Mouse (Mus musculus): Measurements from ENCODE around the gene Rab3gap1. TPM values are rescaled to one million over a fixed set of nuclear protein-coding genes. Genes with fewer than 3 reads are reported as not detected.

The Rab3gap1 gene
- 48.1 to 66.4 TPM (median 49.2 TPM) in 3 replicates for total RNA-seq (2017)

GRCm38 (mm10) chr1:127868300-127869261 lies at the start of gene Rab3gap1:
TSS of gene Rab3gap1 (plus strand) at chr1:127868773.
- ATAC-seq (replicated peaks; ENCODE audit: insufficient number of reproducible peaks, low FRiP score, low TSS enrichment, poor library complexity, severe bottlenecking), result peak; percentile 99

- ATAC-seq (replicated peaks; ENCODE audit: insufficient number of reproducible peaks, low FRiP score, low TSS enrichment, poor library complexity, severe bottlenecking), result no peak
These were observed 41.2 kb upstream of the Rab3gap1 start for GRCm38 (mm10) chr1:127827325-127827724.

- no peak; the same call in 1 of the 2 replicates for ATAC-seq (replicated peaks; ENCODE audit: insufficient number of reproducible peaks, low FRiP score, low TSS enrichment, poor library complexity, severe bottlenecking)
These were observed 38.2 kb upstream of the Rab3gap1 start for GRCm38 (mm10) chr1:127830215-127830921.

GRCm38 (mm10) chr1:127833714-127834113 lies 34.9 kb upstream of the Rab3gap1 start:
- no peak for ATAC-seq (replicated peaks; ENCODE audit: insufficient number of reproducible peaks, low FRiP score, low TSS enrichment, poor library complexity, severe bottlenecking)

DNA sequence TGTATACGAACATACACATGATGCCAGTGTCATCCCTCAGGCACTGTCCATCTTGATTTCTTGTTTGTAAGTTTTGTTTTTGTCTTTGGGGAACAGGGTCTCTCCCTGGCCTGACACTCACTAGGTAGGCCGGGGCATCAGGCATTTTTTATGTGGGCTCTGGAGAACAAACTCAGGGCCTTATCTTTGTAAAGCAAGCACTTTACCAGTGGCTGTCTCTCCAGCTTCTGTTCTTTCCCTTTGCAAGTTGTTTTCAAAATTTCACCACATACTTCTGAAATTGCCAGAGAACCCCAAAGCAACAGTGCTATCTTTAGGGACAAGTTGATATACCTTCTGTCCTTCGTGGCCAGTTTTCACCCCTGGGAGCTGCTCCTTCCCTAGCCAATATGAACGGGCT lies 34.4 kb upstream of the Rab3gap1 start:
- no peak for ATAC-seq (replicated peaks; ENCODE audit: insufficient number of reproducible peaks, low FRiP score, low TSS enrichment, poor library complexity, severe bottlenecking)

- ATAC-seq (replicated peaks; ENCODE audit: insufficient number of reproducible peaks, low FRiP score, low TSS enrichment, poor library complexity, severe bottlenecking), result no peak
These were observed 32.0 kb upstream of the Rab3gap1 start for GRCm38 (mm10) chr1:127836619-127837018.

DNA sequence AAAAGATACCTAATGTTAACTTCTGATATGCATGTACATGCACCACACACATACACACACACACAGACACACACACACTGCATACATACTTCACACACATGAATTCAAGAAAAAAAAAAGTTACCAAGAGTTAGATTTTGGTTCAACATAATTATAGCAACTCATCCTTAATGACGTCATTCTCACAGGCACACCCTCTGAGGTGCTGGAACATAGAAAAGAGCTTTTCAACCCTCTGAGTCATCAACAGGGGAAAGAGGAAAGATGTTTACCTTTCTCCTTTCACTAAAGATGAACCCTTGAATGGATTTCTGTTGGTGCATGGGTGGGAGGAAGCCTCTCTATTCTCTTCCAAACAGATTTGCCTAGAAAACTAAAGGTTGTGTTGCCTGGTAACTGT lies 30.0 kb upstream of the Rab3gap1 start:
- ATAC-seq (replicated peaks; ENCODE audit: insufficient number of reproducible peaks, low FRiP score, low TSS enrichment, poor library complexity, severe bottlenecking), result no peak

- ATAC-seq (replicated peaks; ENCODE audit: insufficient number of reproducible peaks, low FRiP score, low TSS enrichment, poor library complexity, severe bottlenecking), result no peak
These were observed 23.1 kb upstream of the Rab3gap1 start for GRCm38 (mm10) chr1:127845472-127845871.

GRCm38 (mm10) chr1:127850075-127850610 lies 18.4 kb upstream of the Rab3gap1 start:
- no peak for ATAC-seq (replicated peaks; ENCODE audit: insufficient number of reproducible peaks, low FRiP score, low TSS enrichment, poor library complexity, severe bottlenecking)

- ATAC-seq (replicated peaks; ENCODE audit: insufficient number of reproducible peaks, low FRiP score, low TSS enrichment, poor library complexity, severe bottlenecking), result no peak
These were observed 13.9 kb upstream of the Rab3gap1 start, which contains the start of gene Map3k19 for GRCm38 (mm10) chr1:127854486-127855222. TSS of gene Map3k19 (minus strand) at chr1:127855031.

DNA sequence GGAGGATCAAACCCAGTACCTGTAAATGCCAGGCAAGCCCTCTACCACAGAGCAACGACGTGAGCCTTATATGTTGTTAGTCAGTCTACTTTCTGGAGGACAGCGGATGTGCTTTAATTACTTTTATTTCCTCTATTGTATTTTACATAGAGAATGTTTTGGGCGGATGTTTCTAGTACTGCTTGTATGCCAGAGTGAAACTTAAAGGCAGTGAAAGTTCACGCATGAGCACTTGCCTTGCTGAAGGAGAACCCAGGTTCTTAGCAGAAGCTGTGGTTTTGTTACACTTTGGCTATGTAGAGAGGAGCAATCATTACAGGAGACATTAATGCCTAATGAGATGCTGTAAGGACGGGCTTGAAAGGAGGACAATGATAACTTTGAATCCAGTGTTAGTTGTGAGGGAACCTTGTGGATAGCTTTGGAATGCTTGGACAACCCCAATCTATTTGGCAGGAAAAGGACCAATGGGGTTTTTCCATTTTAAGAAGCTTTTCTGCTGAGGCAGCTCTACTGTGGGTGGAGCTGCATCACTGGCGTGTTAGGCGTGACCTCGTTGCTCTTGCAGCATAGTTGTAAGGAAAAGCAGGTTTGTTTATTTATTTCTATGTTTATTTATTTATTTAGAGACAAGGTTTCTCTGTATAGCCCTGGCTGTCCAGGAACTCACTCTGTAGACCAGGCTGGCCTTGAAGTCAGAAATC lies 9.5 kb upstream of the Rab3gap1 start:
- peak; percentile 35; the same call in 1 of the 2 replicates for ATAC-seq (replicated peaks; ENCODE audit: insufficient number of reproducible peaks, low FRiP score, low TSS enrichment, poor library complexity, severe bottlenecking)

DNA sequence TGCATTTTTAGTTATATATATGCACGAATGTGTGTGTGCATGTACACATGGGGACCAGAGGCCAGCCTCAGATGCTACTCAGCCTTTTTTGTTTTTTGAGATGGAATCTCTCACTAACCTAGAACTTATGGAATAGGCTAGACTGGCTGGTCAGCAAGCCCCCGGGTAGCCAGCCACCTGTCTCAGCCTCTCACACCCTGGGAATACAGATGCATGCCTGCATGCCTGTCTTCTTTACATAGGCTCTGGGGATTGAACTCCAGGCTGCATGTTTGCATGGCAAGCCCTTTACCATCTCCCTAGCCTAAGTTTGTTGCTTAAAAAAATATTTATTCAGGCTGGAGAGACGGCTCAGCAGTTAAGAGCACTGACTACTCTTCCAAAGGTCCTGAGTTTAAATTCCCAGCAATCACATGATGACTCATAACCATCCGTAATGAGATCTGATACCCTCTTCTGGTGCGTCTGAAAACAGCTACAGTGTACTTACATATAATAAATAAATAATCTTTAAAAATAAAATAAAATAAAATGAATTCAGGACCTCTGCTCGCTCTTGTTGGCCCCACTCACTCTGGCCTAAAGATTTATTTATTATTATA lies 8.7 kb upstream of the Rab3gap1 start:
- ATAC-seq (replicated peaks; ENCODE audit: insufficient number of reproducible peaks, low FRiP score, low TSS enrichment, poor library complexity, severe bottlenecking), result no peak

- no peak for ATAC-seq (replicated peaks; ENCODE audit: insufficient number of reproducible peaks, low FRiP score, low TSS enrichment, poor library complexity, severe bottlenecking)
These were observed 8.1 kb upstream of the Rab3gap1 start for GRCm38 (mm10) chr1:127860492-127860891.

GRCm38 (mm10) chr1:127861900-127862299 lies 6.7 kb upstream of the Rab3gap1 start:
- ATAC-seq (replicated peaks; ENCODE audit: insufficient number of reproducible peaks, low FRiP score, low TSS enrichment, poor library complexity, severe bottlenecking), result no peak

DNA sequence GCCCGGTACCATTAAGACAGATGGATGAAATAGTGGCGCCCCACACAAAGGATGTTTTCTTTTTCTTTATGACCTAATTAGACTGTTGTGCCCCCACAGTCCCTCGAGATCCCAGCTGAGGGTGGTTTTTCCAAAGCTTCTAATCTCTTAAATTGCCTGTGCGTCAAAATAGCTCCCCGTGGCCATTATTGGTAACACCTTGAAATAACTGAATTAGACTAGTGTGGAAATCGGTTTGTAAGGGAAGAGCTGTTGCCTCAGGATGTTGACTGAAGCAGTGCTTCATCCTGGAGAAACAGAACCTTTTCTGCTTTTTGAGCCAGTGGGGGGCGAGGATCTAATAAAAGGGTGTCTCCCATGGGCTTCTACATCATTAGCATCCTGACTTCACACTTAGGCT lies 4.8 kb upstream of the Rab3gap1 start:
- no peak for ATAC-seq (replicated peaks; ENCODE audit: insufficient number of reproducible peaks, low FRiP score, low TSS enrichment, poor library complexity, severe bottlenecking)

DNA sequence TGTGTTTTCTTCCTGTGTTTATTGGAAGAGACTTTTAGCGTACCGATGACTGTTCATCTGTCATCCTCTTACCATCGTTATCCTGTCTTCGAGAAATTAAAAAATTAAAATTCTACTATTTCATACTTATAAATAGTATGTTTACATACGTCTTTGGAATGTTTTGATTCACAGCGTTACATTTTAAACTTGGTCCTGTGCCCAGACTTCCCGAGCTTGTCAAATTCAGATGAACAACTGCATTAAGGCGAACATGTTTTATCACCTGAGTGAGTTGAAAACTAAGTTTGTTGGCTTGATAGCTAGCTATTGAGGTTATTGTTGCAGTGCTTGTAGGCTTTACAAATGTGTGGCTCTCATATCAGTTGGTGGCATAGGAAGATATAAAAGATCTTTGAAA lies 703 bp downstream of the Rab3gap1 start:
- ATAC-seq (replicated peaks; ENCODE audit: insufficient number of reproducible peaks, low FRiP score, low TSS enrichment, poor library complexity, severe bottlenecking), result no peak

- no peak for ATAC-seq (replicated peaks; ENCODE audit: insufficient number of reproducible peaks, low FRiP score, low TSS enrichment, poor library complexity, severe bottlenecking)
These were observed 30.8 kb downstream of the Rab3gap1 start for GRCm38 (mm10) chr1:127899401-127899800.

Measured in monocyte, adult 5-6 weeks (primary cell).